18 mouse cellular contexts compared by ENCODE assay signal in the genomic region with DNA sequence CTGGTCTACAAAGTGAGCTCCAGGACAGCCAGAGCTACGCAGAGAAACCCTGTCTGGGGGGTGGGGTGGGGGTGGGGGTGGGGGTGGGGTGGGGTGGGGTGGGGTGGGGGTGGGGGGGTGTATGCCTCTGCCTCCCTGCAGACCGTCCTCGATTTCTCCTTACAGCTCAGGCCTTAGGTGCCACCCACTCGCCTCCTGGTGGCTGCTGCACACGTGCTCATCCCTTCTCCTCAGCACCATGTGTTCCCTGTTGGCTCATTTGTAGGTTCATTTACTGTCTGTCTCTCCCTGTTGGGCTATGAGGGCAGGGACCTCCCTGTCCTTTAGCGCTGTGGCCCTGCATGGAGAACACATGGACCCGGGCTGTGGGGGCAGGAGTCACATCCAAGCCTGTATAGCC. TPM values are rescaled to one million over a fixed set of nuclear protein-coding genes. Genes with fewer than 3 reads are reported as not detected.
DNase-seq lines count a peak whose midpoint lies in the region; ATAC-seq and TF ChIP-seq lines count a peak whose summit lies in the region.
"Had no signal": no experiment of that assay in that cellular context is flagged by ENCODE, and none has a peak within 500 bp of the region (broad histone marks: within the 10 kb centered on the region; RNA-seq: fewer than 3 reads in every experiment).

No protein-coding gene starts in this region.

- H3K36me3 ChIP-seq in kidney, embryonic 15.5 days = no peaks in the 10 kb centered on the region
- no peaks in the 10 kb centered on the region for H3K36me3 ChIP-seq in megakaryocyte, embryonic 14.5 days (replicated peaks; ENCODE audit: low read length)
- no peaks in the 10 kb centered on the region for H3K36me3 ChIP-seq in intestine, postnatal 0 days (ENCODE audit: control insufficient read depth, insufficient read depth)
- H3K36me3 ChIP-seq: embryonic facial prominence, embryonic 12.5 days had no signal

- H3K4me2 ChIP-seq in kidney, embryonic 15.5 days = no peak overlapping the region
- no peak overlapping the region for H3K4me2 ChIP-seq in intestine, postnatal 0 days (replicated peaks; ENCODE audit: low read depth)
- H3K4me2 ChIP-seq: embryonic facial prominence, embryonic 12.5 days; forebrain, embryonic 13.5 days had no signal

- peak overlapping the region; percentile 68 for H3K27ac ChIP-seq in kidney, embryonic 15.5 days
- 0 out of 2 replicates have a peak overlapping the region, but pooled peaks have one; percentile 46 for H3K27ac ChIP-seq in intestine, postnatal 0 days (ENCODE audit: low read depth, low read length)
- H3K27ac ChIP-seq: embryonic facial prominence, embryonic 12.5 days; forebrain, embryonic 13.5 days; gastrocnemius, adult 2 months had no signal

- no peak for ATAC-seq in kidney, embryonic 15.5 days (replicated peaks; ENCODE audit: low FRiP score)
- ATAC-seq in megakaryocyte, adult 5-6 weeks (ENCODE audit: poor library complexity, severe bottlenecking) = no peak
- peak; percentile 20 for ATAC-seq in intestine, postnatal 0 days
- no peak for ATAC-seq in monocyte, adult 5-6 weeks (replicated peaks; ENCODE audit: insufficient number of reproducible peaks, low FRiP score, low TSS enrichment, poor library complexity, severe bottlenecking)
- ATAC-seq: forebrain, embryonic 13.5 days; hindbrain, embryonic 16.5 days had no signal

- WGBS in kidney, embryonic 15.5 days = 86% methylated on average over 7 of the region's 7 CpGs
- 75% methylated on average over 7 of the region's 7 CpGs for WGBS in intestine, postnatal 0 days

- H3K27me3 ChIP-seq in kidney, embryonic 15.5 days = no peaks in the 10 kb centered on the region
- H3K27me3 ChIP-seq in megakaryocyte, embryonic 14.5 days (replicated peaks) = peaks cover 62% of the 10 kb centered on the region
- H3K27me3 ChIP-seq in intestine, postnatal 0 days (replicated peaks; ENCODE audit: control insufficient read depth, insufficient read depth, low read length) = no peaks in the 10 kb centered on the region

- peak; percentile 60 for TF ChIP-seq CTCF in intestine, postnatal 0 days (IDR thresholded peaks at IDR 0.05; ENCODE audit: low read depth)

- H3K9ac ChIP-seq in kidney, embryonic 15.5 days = no peak overlapping the region
- no peak overlapping the region for H3K9ac ChIP-seq in intestine, postnatal 0 days (ENCODE audit: low read depth, low read length)
- H3K9ac ChIP-seq: embryonic facial prominence, embryonic 12.5 days; forebrain, embryonic 13.5 days had no signal

- H3K4me1 ChIP-seq in kidney, embryonic 15.5 days = peaks cover 29% of the 10 kb centered on the region
- peaks cover 14% of the 10 kb centered on the region; the same call in 1 of the 2 replicates for H3K4me1 ChIP-seq in megakaryocyte, embryonic 14.5 days
- no peaks in the 10 kb centered on the region for H3K4me1 ChIP-seq in intestine, postnatal 0 days (replicated peaks; ENCODE audit: control insufficient read depth, insufficient read depth, low read length)

- no peak for DNase-seq in kidney, postnatal 36 days
- no peak for DNase-seq in gastrocnemius, postnatal 25 days
- DNase-seq in B cell, adult 2 months = no peak
- DNase-seq: cerebellum, postnatal 36 days; gastrocnemius, adult 2 months; heart, postnatal 14 days; spleen, adult 18-20 months had no signal

- H3K9me3 ChIP-seq in kidney, embryonic 15.5 days (replicated peaks) = no peaks in the 10 kb centered on the region
- peaks cover 19% of the 10 kb centered on the region for H3K9me3 ChIP-seq in megakaryocyte, embryonic 14.5 days
- H3K9me3 ChIP-seq in intestine, postnatal 0 days (ENCODE audit: control insufficient read depth) = no peaks in the 10 kb centered on the region

- no peak overlapping the region for H3K4me3 ChIP-seq in kidney, embryonic 15.5 days (replicated peaks)
- peak overlapping the region; percentile 33 for H3K4me3 ChIP-seq in megakaryocyte, embryonic 14.5 days (replicated peaks)
- H3K4me3 ChIP-seq in intestine, postnatal 0 days (ENCODE audit: low read depth, low read length) = no peak overlapping the region
- H3K4me3 ChIP-seq: embryonic facial prominence, embryonic 12.5 days; forebrain, embryonic 13.5 days; gastrocnemius, adult 2 months had no signal

RNA-seq across cellular contexts. Expression of a gene that starts 29.8 kb away (rescaled TPM):
- polyA plus RNA-seq in kidney, embryonic 15.5 days (2015; fragmentation: Nextera tagmentation; extraction: Ambion mirVana) = 6.8 and 7.1 TPM in 2 replicates
- not detected in 2 replicates for polyA plus RNA-seq in megakaryocyte, embryonic 14.5 days (2012; ENCODE audit: insufficient read depth, low replicate concordance)
- 1.1 TPM in 2 replicates for total RNA-seq in megakaryocyte, adult 5-6 weeks (2015)
- 1.3 and 2.1 TPM in 2 replicates for total RNA-seq in megakaryocyte, adult 5-6 weeks (2017)
- polyA plus RNA-seq in intestine, postnatal 0 days (2015; fragmentation: Nextera tagmentation; extraction: Ambion mirVana) = 5.6 and 6.6 TPM in 2 replicates
- not detected in 3 replicates for total RNA-seq in monocyte, adult 5-6 weeks (2017)
- 1 to 10 TPM; 1.3 to 2.0 TPM for total RNA-seq in gastrocnemius, postnatal 25 days (2021)

RNA-seq across cellular contexts. Expression of a gene that starts 31.9 kb away (rescaled TPM):
- 7.4 and 9.6 TPM in 2 replicates for polyA plus RNA-seq in kidney, embryonic 15.5 days (2015; fragmentation: Nextera tagmentation; extraction: Ambion mirVana)
- 0.64 TPM in 1 of 2 replicates, not detected in the other for polyA plus RNA-seq in megakaryocyte, embryonic 14.5 days (2012; ENCODE audit: insufficient read depth, low replicate concordance)
- total RNA-seq in megakaryocyte, adult 5-6 weeks (2015) = not detected in 2 replicates
- total RNA-seq in megakaryocyte, adult 5-6 weeks (2017) = not detected in 2 replicates
- 4.5 and 6.3 TPM in 2 replicates for polyA plus RNA-seq in intestine, postnatal 0 days (2015; fragmentation: Nextera tagmentation; extraction: Ambion mirVana)
- not detected in 3 replicates for total RNA-seq in monocyte, adult 5-6 weeks (2017)
- total RNA-seq in gastrocnemius, postnatal 25 days (2021) = under 1 TPM; 0.74 to 0.83 TPM
- total RNA-seq: megakaryocyte-erythroid progenitor cell, adult 5-6 weeks; MEL; neutrophil, adult 5-6 weeks had no signal

RNA-seq across cellular contexts. Expression of a gene that starts 57.5 kb away (rescaled TPM):
- 5.9 and 6.8 TPM in 2 replicates for polyA plus RNA-seq in kidney, embryonic 15.5 days (2015; fragmentation: Nextera tagmentation; extraction: Ambion mirVana)
- not detected in 2 replicates for polyA plus RNA-seq in megakaryocyte, embryonic 14.5 days (2012; ENCODE audit: insufficient read depth, low replicate concordance)
- total RNA-seq in megakaryocyte, adult 5-6 weeks (2015) = not detected in 2 replicates
- 0.77 and 0.95 TPM in 2 replicates for total RNA-seq in megakaryocyte, adult 5-6 weeks (2017)
- polyA plus RNA-seq in intestine, postnatal 0 days (2015; fragmentation: Nextera tagmentation; extraction: Ambion mirVana) = 0.97 and 0.98 TPM in 2 replicates
- total RNA-seq in monocyte, adult 5-6 weeks (2017) = 0.38 to 2.7 TPM in 2 of 3 replicates, not detected in the other
- under 1 TPM in 1 of 2 experiments, not detected in 1; 0.27 TPM for total RNA-seq in gastrocnemius, postnatal 25 days (2021)
- total RNA-seq: gastrocnemius, adult 2 months had no signal
